32 mouse cellular contexts compared by ENCODE assay signal in genomic region chr9:50150091-50150490, GRCm38 (mm10).
DNase-seq lines count a peak whose midpoint lies in the region; ATAC-seq and TF ChIP-seq lines count a peak whose summit lies in the region.
"Had no signal": no experiment of that assay in that cellular context is flagged by ENCODE, and none has a peak within 500 bp of the region (broad histone marks: within the 10 kb centered on the region; RNA-seq: fewer than 3 reads in every experiment).

No protein-coding gene starts in this region.

- no peaks in the 10 kb centered on the region for H3K4me1 ChIP-seq in lung, postnatal 0 days (ENCODE audit: insufficient read depth, low read depth, low read length)
- H3K4me1 ChIP-seq in midbrain, postnatal 0 days (ENCODE audit: insufficient read depth, low read length) = no peaks in the 10 kb centered on the region
- H3K4me1 ChIP-seq: forebrain, embryonic 15.5 days; heart, embryonic 12.5 days; hindbrain, embryonic 10.5 days; hindbrain, embryonic 15.5 days; kidney, embryonic 15.5 days; liver, embryonic 15.5 days; lung, embryonic 15.5 days; megakaryocyte, embryonic 14.5 days; midbrain, embryonic 13.5 days; neural tube, embryonic 12.5 days had no signal

- no peak overlapping the region for H3K4me2 ChIP-seq in lung, postnatal 0 days (replicated peaks; ENCODE audit: low read depth, low read length)
- H3K4me2 ChIP-seq in midbrain, postnatal 0 days (ENCODE audit: low read depth, low read length, poor library complexity, severe bottlenecking) = no peak overlapping the region
- H3K4me2 ChIP-seq: forebrain, embryonic 15.5 days; heart, embryonic 12.5 days; hindbrain, embryonic 15.5 days; kidney, embryonic 15.5 days; limb, embryonic 12.5 days; liver, embryonic 15.5 days; lung, embryonic 15.5 days; midbrain, embryonic 13.5 days; neural tube, embryonic 12.5 days had no signal

- no peak overlapping the region for H3K27ac ChIP-seq in lung, postnatal 0 days (ENCODE audit: low read length)
- no peak overlapping the region for H3K27ac ChIP-seq in midbrain, postnatal 0 days (ENCODE audit: low read depth, low read length)
- H3K27ac ChIP-seq: forebrain, embryonic 10.5 days; forebrain, embryonic 15.5 days; gastrocnemius, adult 2 months; heart, adult 2 months; hindbrain, embryonic 10.5 days; hindbrain, embryonic 15.5 days; kidney, embryonic 15.5 days; limb, embryonic 12.5 days; liver, embryonic 15.5 days; lung, embryonic 15.5 days; midbrain, embryonic 13.5 days; neural tube, embryonic 12.5 days had no signal

- no peak for TF ChIP-seq CTCF in lung, postnatal 0 days (IDR thresholded peaks at IDR 0.05)
- TF ChIP-seq CTCF in midbrain, postnatal 0 days (IDR thresholded peaks at IDR 0.05) = no peak; the same call in 1 of the 2 replicates

- H3K9ac ChIP-seq in lung, postnatal 0 days (replicated peaks; ENCODE audit: low read depth) = no peak overlapping the region
- no peak overlapping the region for H3K9ac ChIP-seq in midbrain, postnatal 0 days (replicated peaks; ENCODE audit: low read length, poor library complexity, severe bottlenecking)
- H3K9ac ChIP-seq: forebrain, embryonic 15.5 days; heart, embryonic 12.5 days; hindbrain, embryonic 15.5 days; kidney, embryonic 15.5 days; limb, embryonic 12.5 days; liver, embryonic 15.5 days; lung, embryonic 15.5 days; midbrain, embryonic 13.5 days; neural tube, embryonic 12.5 days had no signal

- H3K36me3 ChIP-seq in lung, postnatal 0 days (ENCODE audit: insufficient read depth, low read length) = no peaks in the 10 kb centered on the region
- H3K36me3 ChIP-seq in midbrain, postnatal 0 days (ENCODE audit: insufficient read depth, low read length) = no peaks in the 10 kb centered on the region
- H3K36me3 ChIP-seq: forebrain, embryonic 10.5 days; forebrain, embryonic 15.5 days; heart, embryonic 12.5 days; hindbrain, embryonic 10.5 days; hindbrain, embryonic 15.5 days; kidney, embryonic 15.5 days; limb, embryonic 12.5 days; liver, embryonic 15.5 days; lung, embryonic 15.5 days; midbrain, embryonic 13.5 days; neural tube, embryonic 12.5 days had no signal

- H3K4me3 ChIP-seq in lung, postnatal 0 days (ENCODE audit: low read depth, low read length) = no peak overlapping the region
- no peak overlapping the region for H3K4me3 ChIP-seq in midbrain, postnatal 0 days (ENCODE audit: low read depth, low read length)
- H3K4me3 ChIP-seq: forebrain, embryonic 10.5 days; forebrain, embryonic 15.5 days; gastrocnemius, adult 2 months; heart, adult 2 months; heart, embryonic 12.5 days; hindbrain, embryonic 10.5 days; hindbrain, embryonic 15.5 days; kidney, embryonic 15.5 days; limb, embryonic 12.5 days; liver, embryonic 15.5 days; lung, embryonic 15.5 days; megakaryocyte, embryonic 14.5 days; midbrain, embryonic 13.5 days; neural tube, embryonic 12.5 days had no signal

- TF ChIP-seq EP300 in lung, postnatal 0 days (IDR thresholded peaks at IDR 0.05) = no peak

- H3K27me3 ChIP-seq in lung, postnatal 0 days (replicated peaks; ENCODE audit: insufficient read depth, low read length) = no peaks in the 10 kb centered on the region
- no peaks in the 10 kb centered on the region for H3K27me3 ChIP-seq in midbrain, postnatal 0 days (ENCODE audit: insufficient read depth, low read length)
- H3K27me3 ChIP-seq: forebrain, embryonic 15.5 days; heart, embryonic 12.5 days; hindbrain, embryonic 15.5 days; kidney, embryonic 15.5 days; limb, embryonic 12.5 days; liver, embryonic 15.5 days; lung, embryonic 15.5 days; megakaryocyte, embryonic 14.5 days; midbrain, embryonic 13.5 days; neural tube, embryonic 12.5 days had no signal

- no peak for ATAC-seq in lung, postnatal 0 days
- ATAC-seq in midbrain, postnatal 0 days (ENCODE audit: low FRiP score) = no peak
- ATAC-seq: forebrain, embryonic 15.5 days; intestine, postnatal 0 days; midbrain, embryonic 13.5 days had no signal

- intact Hi-C loops in heart, postnatal 14 days (cut with DNase I) = no loop called here

- no peaks in the 10 kb centered on the region for H3K9me3 ChIP-seq in lung, postnatal 0 days (ENCODE audit: low read length)
- no peaks in the 10 kb centered on the region for H3K9me3 ChIP-seq in midbrain, postnatal 0 days (ENCODE audit: low read length)
- H3K9me3 ChIP-seq: forebrain, embryonic 10.5 days; forebrain, embryonic 15.5 days; heart, embryonic 12.5 days; hindbrain, embryonic 10.5 days; hindbrain, embryonic 15.5 days; kidney, embryonic 15.5 days; limb, embryonic 12.5 days; liver, embryonic 15.5 days; lung, embryonic 15.5 days; megakaryocyte, embryonic 14.5 days; midbrain, embryonic 13.5 days; neural tube, embryonic 12.5 days had no signal

- peak; percentile 76 for DNase-seq in heart, adult 11 months
- DNase-seq in heart, postnatal 14 days = no peak
- peak; percentile 27 for DNase-seq in lung, postnatal 0 days (ENCODE audit: low spot score)
- DNase-seq in lung, postnatal 4 days = no peak
- peak; percentile 33 for DNase-seq in fibroblast of lung, adult 2 months (ENCODE audit: low read depth)
- peak; percentile 86 for DNase-seq in retina, postnatal 1 day
- no peak for DNase-seq in midbrain, postnatal 0 days (ENCODE audit: low spot score)
- DNase-seq in heart, postnatal 4 days = no peak
- DNase-seq: adrenal gland, postnatal 10 days; B cell, adult 2 months; cerebellum, adult 11 months; cerebellum, adult 9-10 months; cerebellum, postnatal 36 days; gastrocnemius, adult 2 months; gastrocnemius, postnatal 36 days; heart, adult 2 months; kidney, postnatal 25 days; lung, postnatal 36 days; right cerebral cortex, postnatal 14 days had no signal

Comparison
In these comparisons a context has a peak if more than half of its experiments do, and no peak if none do; other contexts are left out.
1. DNase-seq: peak in heart, adult 11 months (single experiment), lung, postnatal 0 days (single experiment), fibroblast of lung, adult 2 months (single experiment) and retina, postnatal 1 day (single experiment); none in heart, postnatal 14 days (0 of 2), lung, postnatal 4 days (0 of 2), midbrain, postnatal 0 days (single experiment) and heart, postnatal 4 days (single experiment).